Mouse (Mus musculus): ENCODE results near the gene Evl. TPM values are rescaled to one million over a fixed set of nuclear protein-coding genes. Genes with fewer than 3 reads are reported as not detected.
A peak's percentile ranks its signal among the peaks of the same experiment; 100 is the strongest.

Gene Evl
- total and polyA plus RNA-seq, 2 experiments from 2014 or later, result 178 to 231 TPM

- no peaks in the 10 kb centered on the region for H3K4me1 ChIP-seq (ENCODE audit: insufficient read depth, low read length)
- peaks cover 12% of the 10 kb centered on the region for H3K36me3 ChIP-seq (ENCODE audit: insufficient read depth, low read length)
- TF ChIP-seq CTCF (IDR thresholded peaks at IDR 0.05; ENCODE audit: low read depth), result no peak
- DNase-seq (ENCODE audit: low spot score), result no peak
- 72% methylated on average over 9 of the region's 9 CpGs for WGBS
- H3K9ac ChIP-seq (replicated peaks; ENCODE audit: low read length), result no peak overlapping the region
- H3K4me2 ChIP-seq (ENCODE audit: low read depth, low read length), result no peak overlapping the region
- no peaks in the 10 kb centered on the region for H3K27me3 ChIP-seq (ENCODE audit: insufficient read depth, low read length)
- H3K4me3 ChIP-seq (ENCODE audit: low read length), result no peak overlapping the region
- no peak overlapping the region for H3K27ac ChIP-seq
- no peak for ATAC-seq
- no peaks in the 10 kb centered on the region for H3K9me3 ChIP-seq (ENCODE audit: low read length)
Observed at GRCm38 (mm10) chr12:108690529-108690928, 136.0 kb downstream of the Evl start.

GRCm38 (mm10) chr12:108693592-108693991 lies 139.1 kb downstream of the Evl start:
- no peaks in the 10 kb centered on the region for H3K27me3 ChIP-seq (ENCODE audit: insufficient read depth, low read length)
- no peak overlapping the region for H3K4me2 ChIP-seq (ENCODE audit: low read depth, low read length)
- no peak overlapping the region for H3K9ac ChIP-seq (replicated peaks; ENCODE audit: low read length)
- WGBS, result 77% methylated on average over 2 of the region's 2 CpGs
- no peak overlapping the region for H3K4me3 ChIP-seq (ENCODE audit: low read length)
- peak overlapping the region; percentile 32; the same call in 1 of the 2 replicates for H3K27ac ChIP-seq
- DNase-seq (ENCODE audit: low spot score), result no peak
- no peaks in the 10 kb centered on the region for H3K9me3 ChIP-seq (ENCODE audit: low read length)
- H3K4me1 ChIP-seq (ENCODE audit: insufficient read depth, low read length), result no peaks in the 10 kb centered on the region
- TF ChIP-seq CTCF (IDR thresholded peaks at IDR 0.05; ENCODE audit: low read depth), result no peak
- H3K36me3 ChIP-seq (ENCODE audit: insufficient read depth, low read length), result peaks cover 7% of the 10 kb centered on the region
- no peak; the same call in 1 of the 2 replicates for ATAC-seq

GRCm38 (mm10) chr12:108694223-108694622 lies 139.7 kb downstream of the Evl start:
- no peak for ATAC-seq
- 91% methylated on average over 1 of the region's 1 CpGs for WGBS
- H3K9me3 ChIP-seq (ENCODE audit: low read length), result no peaks in the 10 kb centered on the region

GRCm38 (mm10) chr12:108698697-108699471 lies 144.4 kb downstream of the Evl start:
- Histone ChIP-seq H3K9ac (replicated peaks; ENCODE audit: low read length) (no peak overlapping the region), H3K27me3 (ENCODE audit: insufficient read depth, low read length) (peaks cover 10% of the 10 kb centered on the region; the same call in 1 of the 2 replicates), H3K27ac (0 out of 2 replicates have a peak overlapping the region, but pooled peaks have one; percentile 12), H3K4me2 (ENCODE audit: low read depth, low read length) (no peak overlapping the region), H3K36me3 (ENCODE audit: insufficient read depth, low read length) (no peaks in the 10 kb centered on the region), H3K9me3 (ENCODE audit: low read length) (no peaks in the 10 kb centered on the region), H3K4me3 (ENCODE audit: low read length) (no peak overlapping the region), H3K4me1 (ENCODE audit: insufficient read depth, low read length) (no peaks in the 10 kb centered on the region)
- DNase-seq (ENCODE audit: low spot score), result no peak
- ATAC-seq, result no peak
- TF ChIP-seq CTCF (IDR thresholded peaks at IDR 0.05; ENCODE audit: low read depth), result no peak
- 80% methylated on average over 11 of the region's 11 CpGs for WGBS

More at GRCm38 (mm10) chr12:108694223-108694622, 139.7 kb downstream of the Evl start:
- no peak overlapping the region for H3K4me2 ChIP-seq (ENCODE audit: low read depth, low read length)
- peaks cover under 1% of the 10 kb centered on the region; the same call in 1 of the 2 replicates for H3K36me3 ChIP-seq (ENCODE audit: insufficient read depth, low read length)
- no peak overlapping the region for H3K27ac ChIP-seq
- TF ChIP-seq CTCF (IDR thresholded peaks at IDR 0.05; ENCODE audit: low read depth), result no peak
- no peak overlapping the region for H3K9ac ChIP-seq (replicated peaks; ENCODE audit: low read length)
- no peak for DNase-seq (ENCODE audit: low spot score)
- no peaks in the 10 kb centered on the region for H3K27me3 ChIP-seq (ENCODE audit: insufficient read depth, low read length)
- no peaks in the 10 kb centered on the region for H3K4me1 ChIP-seq (ENCODE audit: insufficient read depth, low read length)
- H3K4me3 ChIP-seq (ENCODE audit: low read length), result no peak overlapping the region

GRCm38 (mm10) chr12:108699576-108699975 lies 145.1 kb downstream of the Evl start:
- Histone ChIP-seq H3K4me2 (ENCODE audit: low read depth, low read length) (no peak overlapping the region), H3K36me3 (ENCODE audit: insufficient read depth, low read length) (no peaks in the 10 kb centered on the region), H3K9me3 (ENCODE audit: low read length) (no peaks in the 10 kb centered on the region), H3K4me1 (ENCODE audit: insufficient read depth, low read length) (no peaks in the 10 kb centered on the region), H3K9ac (replicated peaks; ENCODE audit: low read length) (no peak overlapping the region), H3K27ac (no peak overlapping the region), H3K4me3 (ENCODE audit: low read length) (no peak overlapping the region), H3K27me3 (ENCODE audit: insufficient read depth, low read length) (peaks cover 10% of the 10 kb centered on the region; the same call in 1 of the 2 replicates)
- ATAC-seq, result no peak
- 83% methylated on average over 10 of the region's 10 CpGs for WGBS
- no peak for TF ChIP-seq CTCF (IDR thresholded peaks at IDR 0.05; ENCODE audit: low read depth)
- DNase-seq (ENCODE audit: low spot score), result no peak

- Histone ChIP-seq H3K4me2 (ENCODE audit: low read depth, low read length) (no peak overlapping the region), H3K9ac (replicated peaks; ENCODE audit: low read length) (no peak overlapping the region), H3K36me3 (ENCODE audit: insufficient read depth, low read length) (no peaks in the 10 kb centered on the region), H3K9me3 (ENCODE audit: low read length) (no peaks in the 10 kb centered on the region), H3K4me1 (ENCODE audit: insufficient read depth, low read length) (no peaks in the 10 kb centered on the region), H3K4me3 (ENCODE audit: low read length) (no peak overlapping the region), H3K27me3 (ENCODE audit: insufficient read depth, low read length) (peaks cover 10% of the 10 kb centered on the region; the same call in 1 of the 2 replicates), H3K27ac (no peak overlapping the region)
- ATAC-seq, result no peak
- TF ChIP-seq CTCF (IDR thresholded peaks at IDR 0.05; ENCODE audit: low read depth), result no peak
- DNase-seq (ENCODE audit: low spot score), result no peak
- WGBS, result 80% methylated on average over 5 of the region's 5 CpGs
Observed at GRCm38 (mm10) chr12:108700037-108700436, 145.5 kb downstream of the Evl start.

GRCm38 (mm10) chr12:108701221-108701620 lies 146.7 kb downstream of the Evl start:
- TF ChIP-seq CTCF (IDR thresholded peaks at IDR 0.05; ENCODE audit: low read depth), result no peak
- Histone ChIP-seq H3K27me3 (ENCODE audit: insufficient read depth, low read length) (peaks cover 10% of the 10 kb centered on the region; the same call in 1 of the 2 replicates), H3K4me1 (ENCODE audit: insufficient read depth, low read length) (no peaks in the 10 kb centered on the region), H3K36me3 (ENCODE audit: insufficient read depth, low read length) (no peaks in the 10 kb centered on the region), H3K27ac (no peak overlapping the region), H3K4me2 (ENCODE audit: low read depth, low read length) (peak overlapping the region; percentile 52; the same call in 1 of the 2 replicates), H3K9ac (replicated peaks; ENCODE audit: low read length) (no peak overlapping the region), H3K9me3 (ENCODE audit: low read length) (no peaks in the 10 kb centered on the region), H3K4me3 (ENCODE audit: low read length) (no peak overlapping the region)
- 55% methylated on average over 2 of the region's 2 CpGs for WGBS
- ATAC-seq (no peak), DNase-seq (ENCODE audit: low spot score) (no peak)

Measured in hindbrain, postnatal 0 days (tissue).